Mouse (Mus musculus) kidney, postnatal 4 days (tissue): ENCODE results near the gene Krt33b.

Source experiments
- DNase-seq, 2 experiments: peaks; one replicate each; pipeline ENCODE4 v3.0.0; 2021; ENCODE audit warnings: mixed read lengths in 2 of 2

The Krt33b gene

DNA sequence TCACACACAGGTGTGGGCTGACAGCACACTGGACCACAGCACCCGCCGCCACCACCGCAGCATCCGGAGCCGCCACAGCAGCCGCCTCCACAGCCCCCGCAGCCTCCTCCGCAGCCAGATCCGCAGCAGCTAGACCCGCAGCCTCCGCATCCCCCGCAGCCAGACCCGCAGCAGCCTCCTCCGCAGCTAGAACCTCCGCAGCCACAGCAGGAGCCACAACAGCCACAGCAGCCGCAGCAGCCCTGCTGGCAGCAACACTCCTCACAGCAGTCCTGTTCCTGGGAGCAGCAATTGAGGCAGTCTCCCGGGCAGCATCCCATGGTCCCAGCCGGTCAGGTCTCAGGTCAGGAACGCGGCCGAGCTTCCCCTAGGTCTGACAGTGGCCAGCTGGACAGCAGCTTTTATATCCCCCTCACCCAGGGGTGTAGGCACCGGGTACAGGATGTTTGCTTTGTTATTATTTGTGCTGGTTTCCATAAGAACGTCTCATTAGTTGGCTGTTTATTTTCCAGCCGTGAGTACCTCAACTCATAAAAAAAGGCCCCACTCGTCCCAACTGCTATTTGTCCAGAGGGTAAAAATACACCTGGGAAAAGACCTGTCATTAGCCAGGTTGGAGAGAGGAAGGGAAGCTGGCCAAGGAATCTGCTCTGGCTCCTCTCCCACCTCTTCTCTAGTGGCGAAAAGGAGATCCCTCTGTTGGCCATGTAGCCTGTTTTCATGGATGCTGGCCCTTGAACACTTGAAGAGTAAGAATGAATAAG, 35.9 kb downstream of the Krt33b start, which contains the start of gene Krtap17-1:
TSS of gene Krtap17-1 (minus strand) at position 375 of the 764 bp plus-strand sequence.
- DNase-seq, result peak; percentile 10 to 21

DNA sequence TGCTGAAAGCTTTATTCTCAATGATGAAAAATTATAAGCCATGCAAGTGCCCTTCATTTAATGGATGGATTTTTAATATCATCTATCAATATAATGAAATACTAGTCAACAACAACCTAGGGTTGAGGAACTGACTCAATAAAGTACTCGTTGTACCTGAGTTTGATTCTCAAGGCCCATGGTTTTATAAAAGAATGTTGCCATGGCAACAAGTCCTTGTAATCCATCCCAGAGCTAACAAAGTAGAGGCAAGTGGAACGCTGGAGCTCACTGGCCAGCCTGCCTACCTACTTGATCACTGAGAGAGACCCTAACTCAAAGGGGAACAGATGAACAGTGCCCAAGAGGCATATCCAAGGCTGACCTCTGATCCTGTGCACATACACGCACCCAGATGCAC, 39.1 kb downstream of the Krt33b start:
- DNase-seq, result no peak

DNA sequence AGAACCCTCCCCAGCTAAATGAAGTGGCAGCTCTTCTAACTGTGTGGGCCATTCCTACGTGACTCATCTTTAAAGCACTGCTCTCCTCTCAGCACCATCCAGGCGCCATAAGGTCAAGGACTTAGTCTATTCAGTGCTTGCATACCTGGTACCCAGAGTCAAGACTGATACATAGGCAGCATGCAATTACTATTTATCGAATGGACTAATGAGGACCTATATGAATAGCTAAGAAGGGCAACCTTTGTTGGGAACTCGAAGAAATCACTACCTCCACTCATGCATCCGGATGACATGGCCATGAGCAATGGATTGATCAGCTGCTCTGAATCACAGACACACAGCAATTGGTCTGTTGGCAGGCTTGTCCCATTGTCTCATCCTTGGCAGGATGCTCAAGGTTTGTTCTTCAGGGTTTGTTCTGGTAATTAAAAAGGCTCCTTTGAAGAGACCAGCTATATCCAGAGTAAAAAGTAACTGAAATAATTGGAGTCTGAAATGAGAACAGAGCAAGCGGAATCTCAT, 39.7 kb downstream of the Krt33b start:
- no peak for DNase-seq

DNA sequence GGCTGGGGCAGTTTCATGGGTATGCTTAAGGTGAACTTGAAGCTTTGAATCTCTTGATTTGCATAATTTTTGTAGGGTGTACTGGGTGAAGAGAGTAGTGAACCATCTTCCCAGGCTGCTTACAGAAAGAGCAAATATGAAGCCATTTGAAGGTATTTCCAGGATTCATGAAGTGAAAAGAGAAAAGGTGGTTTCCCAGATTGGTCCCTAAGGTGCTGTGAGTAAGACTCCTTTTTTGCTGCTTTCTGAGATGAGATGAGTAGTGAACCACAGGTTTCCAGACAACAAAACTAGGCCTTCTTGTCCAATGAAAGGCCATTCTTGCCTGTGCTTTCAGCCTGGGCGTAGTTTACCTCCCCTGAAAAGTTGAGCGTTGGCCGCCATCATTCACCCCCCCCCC, 41.1 kb downstream of the Krt33b start:
- DNase-seq, result no peak

DNA sequence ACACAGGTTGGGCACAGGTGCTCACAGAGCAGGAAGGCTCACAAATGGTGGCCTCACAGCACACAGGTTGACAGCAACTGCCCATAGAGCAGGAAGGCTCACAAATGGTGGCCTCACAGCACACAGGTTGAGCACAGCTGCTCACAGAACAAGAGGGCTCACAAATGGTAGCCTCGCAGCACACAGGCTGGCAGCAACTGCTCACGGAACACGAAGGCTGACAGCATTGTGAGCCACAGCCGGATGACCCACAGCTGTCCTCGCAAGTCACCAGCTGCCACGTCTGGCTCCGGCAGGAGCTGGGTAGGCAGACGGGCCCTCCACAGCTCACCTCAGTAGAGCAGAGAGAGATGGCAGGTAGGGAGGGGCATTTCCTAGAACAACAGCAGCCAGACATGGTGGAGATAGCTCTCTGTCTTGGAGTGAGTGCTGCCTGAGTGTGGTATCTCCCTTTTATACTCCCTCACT, 43.5 kb downstream of the Krt33b start, which contains the start of gene Krtap16-1:
TSS of gene Krtap16-1 (minus strand) at position 418 of the 468 bp plus-strand sequence.
- DNase-seq, result no peak

DNA sequence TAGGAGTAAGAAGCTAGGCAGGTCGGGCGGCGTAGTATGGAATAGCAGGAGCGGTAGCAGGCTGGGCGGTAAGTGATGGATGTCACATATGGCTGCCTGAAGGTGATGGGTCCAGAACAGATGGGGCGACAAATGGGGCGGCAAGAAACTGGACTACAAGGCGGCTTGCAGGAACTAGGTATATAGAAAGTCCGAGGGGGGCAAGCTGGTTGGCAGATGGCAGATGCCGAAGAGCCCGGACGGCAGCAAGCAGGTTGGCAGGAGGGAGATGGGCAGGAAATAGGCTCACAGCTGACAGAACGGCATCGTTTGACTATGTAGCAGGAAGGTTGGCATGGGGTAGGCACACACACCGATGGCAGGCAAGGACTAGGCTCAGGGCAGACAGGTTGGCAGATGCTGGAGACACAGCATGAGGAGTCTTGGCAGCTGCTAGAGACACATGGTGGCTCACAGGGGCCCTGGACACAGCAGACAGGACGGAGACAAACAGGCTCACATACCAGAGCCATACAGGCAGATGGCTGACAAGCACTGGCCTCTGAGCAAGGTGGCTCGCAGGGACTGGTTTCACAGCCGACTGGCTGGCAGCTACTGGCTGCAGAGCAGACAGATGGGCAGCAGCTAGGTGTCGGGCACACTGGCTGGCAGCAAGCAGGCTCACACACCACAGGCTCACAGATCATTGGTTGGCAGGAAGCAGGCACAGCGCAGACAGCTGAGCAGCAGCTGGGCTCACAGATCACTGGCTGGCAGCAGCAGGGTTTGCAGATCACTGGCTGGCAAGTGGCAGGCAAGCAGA, 44.2 kb downstream of the Krt33b start:
- DNase-seq, result peak; percentile 27 to 46

DNA sequence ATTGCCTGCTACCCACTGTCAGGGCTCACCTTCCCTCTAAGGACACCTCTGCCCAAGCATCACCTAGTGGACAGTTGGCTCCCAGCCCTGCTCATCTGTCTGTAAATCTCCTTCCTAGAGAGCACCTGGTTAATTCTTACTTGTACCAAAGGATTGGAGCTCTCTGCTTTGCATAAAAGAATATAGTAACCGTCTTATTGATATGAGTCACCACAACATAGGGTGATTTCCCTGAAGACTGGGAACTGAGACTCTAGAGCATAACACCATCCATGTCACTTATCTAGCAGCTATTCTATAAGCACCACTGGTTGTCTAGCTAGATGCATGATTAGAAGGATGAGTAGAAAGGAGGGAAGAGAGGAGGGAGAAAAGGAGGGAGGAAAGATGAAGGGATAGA, 46.2 kb downstream of the Krt33b start:
- no peak for DNase-seq

DNA sequence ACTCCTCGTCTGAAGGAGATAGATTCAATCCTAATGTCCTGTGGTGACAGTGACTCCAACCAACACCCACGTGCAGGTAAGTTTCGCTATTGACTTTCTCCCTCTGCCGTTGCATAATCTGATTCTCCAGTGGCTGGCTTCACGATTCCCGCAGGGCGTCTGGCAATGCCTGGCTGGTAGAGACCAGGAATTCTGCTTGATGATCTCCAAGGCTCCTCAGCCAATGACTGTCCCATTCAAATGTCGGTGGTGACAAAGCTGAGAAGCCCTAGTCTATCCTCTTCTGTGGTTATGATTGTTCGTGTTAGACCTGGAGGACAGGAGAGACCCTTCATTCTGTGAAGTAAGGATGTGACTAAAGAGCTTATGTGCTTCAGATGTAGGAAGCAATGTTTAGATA, 46.9 kb downstream of the Krt33b start:
- DNase-seq, result no peak

DNA sequence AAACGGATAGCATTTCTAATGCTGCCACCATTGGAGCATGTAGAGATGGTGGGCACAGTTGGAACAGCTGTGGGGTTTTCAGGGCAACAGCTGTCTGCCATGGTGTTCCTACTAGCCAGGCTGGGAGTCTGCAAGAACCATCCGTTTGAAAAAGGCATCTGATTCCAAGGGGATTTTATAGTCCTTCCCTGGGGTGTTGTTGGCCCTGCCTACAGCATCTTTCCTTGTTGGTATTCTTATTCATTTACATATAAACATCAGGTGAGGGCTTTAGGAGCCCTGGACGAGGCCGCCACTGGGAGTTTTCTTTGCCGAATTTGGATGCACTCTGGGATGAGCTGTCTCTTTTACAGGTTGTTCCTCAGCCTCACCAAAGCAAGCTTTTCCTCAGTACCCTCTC, 50.7 kb downstream of the Krt33b start, which contains the start of gene Krtap29-1:
TSS of gene Krtap29-1 (minus strand) at position 101 of the 400 bp plus-strand sequence.
- no peak for DNase-seq
